Mouse (Mus musculus) MEL (cell line): Measurements from ENCODE around the gene Pifo.

Source experiments
- CTCF ChIP-seq, 3 experiments: IDR thresholded peaks in 2 of 3; conservative IDR thresholded peaks in 1 of 3; 2 replicates each; pipeline ENCODE4 v1.5.1; 2011 to 2012; ENCODE audit warnings: low read length in 3 of 3, low read depth in 2 of 3, mild to moderate bottlenecking in 2 of 3, improper control_type of control experiment in 1 of 3, inconsistent platforms in 1 of 3, mixed read lengths in 1 of 3, moderate library complexity in 1 of 3; ENCODE audit not compliant: control insufficient read depth in 1 of 3, insufficient read depth in 1 of 3, poor library complexity in 1 of 3, severe bottlenecking in 1 of 3
- JUND ChIP-seq: IDR thresholded peaks from 2 replicates; pipeline ENCODE4 v1.6.1; 2011; ENCODE audit warnings: low read depth, mild to moderate bottlenecking, improper control_type of control experiment, low read length

DNA sequence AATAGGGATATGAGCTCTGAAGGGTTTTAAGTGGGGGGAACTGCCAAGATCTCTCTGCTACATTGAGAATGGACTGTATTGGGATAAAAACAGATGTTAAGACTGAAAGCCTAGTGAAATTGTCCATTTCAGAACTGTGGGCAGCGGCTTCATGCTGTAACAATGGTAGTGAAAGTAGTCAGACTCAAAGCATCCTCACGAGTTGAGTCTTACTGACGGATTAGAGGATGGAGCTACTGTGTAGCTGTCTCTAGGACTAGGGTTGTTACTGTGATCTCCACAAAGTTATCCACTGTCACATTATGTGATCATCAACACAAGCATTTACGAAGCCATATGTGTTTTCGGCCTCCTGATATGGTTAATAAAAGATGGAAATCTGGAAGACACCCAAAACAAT, 56.2 kb downstream of the Pifo start:
- TF ChIP-seq CTCF (IDR thresholded peaks at IDR 0.05 in 2 of 3, conservative IDR thresholded peaks at IDR 0.05 in 1 of 3; ENCODE audit: control insufficient read depth in 1 of 3, insufficient read depth in 1 of 3, low read depth in 2 of 3, low read length in 3 of 3, poor library complexity in 1 of 3, severe bottlenecking in 1 of 3) (no peak), JUND (no peak)
